Mouse (Mus musculus): ENCODE data around the gene Bnipl.

Gene Bnipl

GRCm38 (mm10) chr3:95237541-95238099 is 13.4 kb downstream of the Bnipl start:
- in situ Hi-C loops (cut with MboI, MseI), result no loop called here

- in situ Hi-C loops (cut with MboI, MseI), result no loop called here
Observed at GRCm38 (mm10) chr3:95235386-95236301, 15.3 kb downstream of the Bnipl start.

- in situ Hi-C loops (cut with MboI, MseI), result no loop called here
Observed at GRCm38 (mm10) chr3:95233303-95233980, 17.6 kb downstream of the Bnipl start.

GRCm38 (mm10) chr3:95232771-95233170 is 18.2 kb downstream of the Bnipl start:
- in situ Hi-C loops (cut with MboI, MseI), result no loop called here

- in situ Hi-C loops (cut with MboI, MseI), result no loop called here
Observed at GRCm38 (mm10) chr3:95231298-95232221, 19.4 kb downstream of the Bnipl start, which contains the start of gene Mllt11. Gene Mllt11 (minus strand): TSS chr3:95232171.

GRCm38 (mm10) chr3:95230495-95231297 is 20.3 kb downstream of the Bnipl start:
- in situ Hi-C loops (cut with MboI, MseI), result no loop called here

- in situ Hi-C loops (cut with MboI, MseI), result no loop called here
Observed at GRCm38 (mm10) chr3:95229781-95230494, 21.1 kb downstream of the Bnipl start.

GRCm38 (mm10) chr3:95228894-95229780 is 21.9 kb downstream of the Bnipl start:
- in situ Hi-C loops (cut with MboI, MseI), result no loop called here

GRCm38 (mm10) chr3:95228148-95228893 is 22.7 kb downstream of the Bnipl start, which contains the start of gene Cdc42se1:
Gene Cdc42se1 (plus strand): TSS chr3:95228732.
- in situ Hi-C loops (cut with MboI, MseI), result no loop called here

GRCm38 (mm10) chr3:95227214-95227613 is 23.8 kb downstream of the Bnipl start:
- in situ Hi-C loops (cut with MboI, MseI), result no loop called here

GRCm38 (mm10) chr3:95224295-95224694 is 26.7 kb downstream of the Bnipl start:
- in situ Hi-C loops (cut with MboI, MseI), result no loop called here

- in situ Hi-C loops (cut with MboI, MseI), result no loop called here
Observed at GRCm38 (mm10) chr3:95223041-95223440, 28.0 kb downstream of the Bnipl start.

- in situ Hi-C loops (cut with MboI, MseI), result no loop called here
Observed at GRCm38 (mm10) chr3:95218466-95219137, 32.4 kb downstream of the Bnipl start.

GRCm38 (mm10) chr3:95217255-95218134 is 33.5 kb downstream of the Bnipl start, which contains the start of gene Gabpb2:
Gene Gabpb2 (minus strand): TSS chr3:95217916.
- in situ Hi-C loops (cut with MboI, MseI), result no loop called here

GRCm38 (mm10) chr3:95216655-95217254 is 34.2 kb downstream of the Bnipl start:
- in situ Hi-C loops (cut with MboI, MseI), result no loop called here

- in situ Hi-C loops (cut with MboI, MseI), result no loop called here
Observed at GRCm38 (mm10) chr3:95213609-95213975, 37.4 kb downstream of the Bnipl start.
